Mouse (Mus musculus): ENCODE data around the gene Paf1.

DNA sequence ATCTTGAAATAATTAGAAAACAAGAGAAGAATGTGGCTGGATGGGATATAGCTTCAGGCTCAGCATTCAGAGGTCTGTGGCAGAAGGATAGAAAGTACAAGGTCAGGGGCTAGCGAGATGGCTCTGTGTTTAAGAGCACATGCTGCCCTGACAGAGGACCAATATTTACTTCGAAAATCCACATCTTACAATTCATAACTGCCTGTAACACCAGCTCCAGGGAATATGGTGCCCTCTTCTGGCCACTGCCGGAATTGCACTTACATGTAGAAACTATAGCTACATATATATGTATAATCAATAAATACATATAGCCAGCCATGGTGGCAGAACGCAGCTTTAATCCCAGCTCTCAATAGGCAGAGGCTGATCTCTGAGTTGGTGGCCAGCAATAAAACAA, 48.1 kb upstream of the Paf1 start:
- peak; percentile 18; the same call in 1 of the 2 replicates for TF ChIP-seq CTCF (IDR thresholded peaks at IDR 0.05; ENCODE audit: control insufficient read depth, insufficient read depth, insufficient replicate concordance, low read depth, low read length)
- no peak for TF ChIP-seq POLR2A (IDR thresholded peaks at IDR 0.05; ENCODE audit: control insufficient read depth, low read depth, low read length)
